In genomic region chr7:30143555-30144209, GRCm38 (mm10) we compare ENCODE assay signal across 8 mouse cellular contexts. TPM values are rescaled to one million over a fixed set of nuclear protein-coding genes. Genes with fewer than 3 reads are reported as not detected.
DNase-seq lines count a peak whose midpoint lies in the region; ATAC-seq and TF ChIP-seq lines count a peak whose summit lies in the region.

No protein-coding gene starts in this region.

- peak; percentile 57 for DNase-seq in adrenal gland, adult 2 months
- DNase-seq in cerebellum, postnatal 4 days (ENCODE audit: low spot score in 2 of 2), result peak; percentile 75 to 84
- DNase-seq in gastrocnemius, adult 2 months, result peak; percentile 58
- peak; percentile 62 to 78 for DNase-seq in left cerebral cortex, adult 2 months (ENCODE audit: extremely low spot score in 1 of 2, low spot score in 2 of 2)
- peak; percentile 25 for DNase-seq in lung, postnatal 25 days (ENCODE audit: low spot score)
- peak; percentile 63 to 67 for DNase-seq in right cerebral cortex, adult 2 months (ENCODE audit: low spot score in 2 of 2)

- H3K27ac ChIP-seq in gastrocnemius, adult 2 months, result peak overlapping the region; percentile 31
- H3K27ac ChIP-seq in hindbrain, embryonic 15.5 days (replicated peaks), result peak overlapping the region; percentile 76
- peak overlapping the region; percentile 4 for H3K27ac ChIP-seq in left cerebral cortex, adult 2 months

- TF ChIP-seq CTCF in gastrocnemius, adult 2 months (IDR thresholded peaks at IDR 0.05), result no peak
- no peak for TF ChIP-seq CTCF in left cerebral cortex, adult 2 months (IDR thresholded peaks at IDR 0.05)

- peak overlapping the region; percentile 49 for H3K9ac ChIP-seq in hindbrain, embryonic 15.5 days

- ATAC-seq in hindbrain, embryonic 15.5 days (ENCODE audit: low FRiP score, low read depth), result peak; percentile 96
- no peak for ATAC-seq in CD4-positive, CD25-positive, alpha-beta regulatory T cell, adult 4 months

- intact Hi-C loops in gastrocnemius, adult 2 months (cut with DNase I), result no loop called here
- intact Hi-C loops in left cerebral cortex, adult 2 months (cut with DNase I), result no loop called here

- peak overlapping the region; percentile 68 for H3K4me3 ChIP-seq in gastrocnemius, adult 2 months
- H3K4me3 ChIP-seq in hindbrain, embryonic 15.5 days, result peak overlapping the region; percentile 54
- H3K4me3 ChIP-seq in left cerebral cortex, adult 2 months, result peak overlapping the region; percentile 48

- WGBS in hindbrain, embryonic 15.5 days, result 2% methylated on average over 35 of the region's 35 CpGs

- peak overlapping the region; percentile 58 for H3K4me2 ChIP-seq in hindbrain, embryonic 15.5 days

- H3K27me3 ChIP-seq in hindbrain, embryonic 15.5 days, result no peaks in the 10 kb centered on the region

- no peaks in the 10 kb centered on the region for H3K9me3 ChIP-seq in hindbrain, embryonic 15.5 days

- H3K36me3 ChIP-seq in hindbrain, embryonic 15.5 days, result peaks cover 18% of the 10 kb centered on the region; the same call in 1 of the 2 replicates

- peaks cover 8% of the 10 kb centered on the region; the same call in 1 of the 2 replicates for H3K4me1 ChIP-seq in hindbrain, embryonic 15.5 days (replicated peaks)

RNA-seq across cellular contexts. Expression of gene Zfp382, which starts 21.9 kb away (rescaled TPM):
- total RNA-seq in adrenal gland, adult 2 months (2021), result 1 to 10 TPM; 2.5 to 4.2 TPM
- 0.07 and 0.44 TPM in 2 replicates for polyA plus RNA-seq in adrenal gland, adult 2 months (2012; rRNA removed)
- total RNA-seq in gastrocnemius, adult 2 months (2021), result 1 to 10 TPM; 1.1 to 1.3 TPM
- 21.3 and 22.3 TPM in 2 replicates for polyA plus RNA-seq in hindbrain, embryonic 15.5 days (2015; fragmentation: Nextera tagmentation; extraction: Ambion mirVana)
- 10 to 100 TPM; 34.3 to 37.8 TPM for total RNA-seq in left cerebral cortex, adult 2 months (2021)
- polyA plus RNA-seq in CD4-positive, CD25-positive, alpha-beta regulatory T cell, adult 4 months (2017; shearing (Covaris generic)), result 10 to 100 TPM; 13.2 to 20.3 TPM

RNA-seq across cellular contexts. Expression of gene Zfp146, which starts 25.9 kb away (rescaled TPM):
- 10 to 100 TPM; 45.7 to 52.1 TPM for total RNA-seq in adrenal gland, adult 2 months (2021)
- 2.2 and 2.5 TPM in 2 replicates for polyA plus RNA-seq in adrenal gland, adult 2 months (2012; rRNA removed)
- total RNA-seq in gastrocnemius, adult 2 months (2021), result 10 to 100 TPM; 28.5 to 32.5 TPM
- 10.5 and 11.6 TPM in 2 replicates for polyA plus RNA-seq in hindbrain, embryonic 15.5 days (2015; fragmentation: Nextera tagmentation; extraction: Ambion mirVana)
- total RNA-seq in left cerebral cortex, adult 2 months (2021), result 10 to 100 TPM; 47.3 to 49.9 TPM
- 10 to 100 TPM; 19.5 to 22.3 TPM for polyA plus RNA-seq in CD4-positive, CD25-positive, alpha-beta regulatory T cell, adult 4 months (2017; shearing (Covaris generic))

RNA-seq across cellular contexts. Expression of gene Cox7a1, which starts 40.3 kb away (rescaled TPM):
- 100 to 1,000 TPM; 353 to 482 TPM for total RNA-seq in adrenal gland, adult 2 months (2021)
- 27.2 and 28.9 TPM in 2 replicates for polyA plus RNA-seq in adrenal gland, adult 2 months (2012; rRNA removed)
- 1,000 to 10,000 TPM in 1 of 2 experiments, 100 to 1,000 TPM in 1; 850 to 1,151 TPM for total RNA-seq in gastrocnemius, adult 2 months (2021)
- 5.2 and 7.1 TPM in 2 replicates for polyA plus RNA-seq in hindbrain, embryonic 15.5 days (2015; fragmentation: Nextera tagmentation; extraction: Ambion mirVana)
- total RNA-seq in left cerebral cortex, adult 2 months (2021), result 1 to 10 TPM; 2.9 to 7.2 TPM
- under 1 TPM in 1 of 2 experiments, not detected in 1; 0.90 TPM for polyA plus RNA-seq in CD4-positive, CD25-positive, alpha-beta regulatory T cell, adult 4 months (2017; shearing (Covaris generic))

RNA-seq across cellular contexts. Expression of gene Zfp260, which starts 49.1 kb away (rescaled TPM):
- total RNA-seq in adrenal gland, adult 2 months (2021), result 10 to 100 TPM; 35.4 to 39.5 TPM
- 6.2 and 9.7 TPM in 2 replicates for polyA plus RNA-seq in adrenal gland, adult 2 months (2012; rRNA removed)
- 10 to 100 TPM; 33.5 to 39.2 TPM for total RNA-seq in gastrocnemius, adult 2 months (2021)
- 73.8 and 85.0 TPM in 2 replicates for polyA plus RNA-seq in hindbrain, embryonic 15.5 days (2015; fragmentation: Nextera tagmentation; extraction: Ambion mirVana)
- 10 to 100 TPM; 71.7 to 72.1 TPM for total RNA-seq in left cerebral cortex, adult 2 months (2021)
- polyA plus RNA-seq in CD4-positive, CD25-positive, alpha-beta regulatory T cell, adult 4 months (2017; shearing (Covaris generic)), result 10 to 100 TPM; 74.8 to 96.0 TPM

RNA-seq across cellular contexts. Expression of gene Zfp566, which starts 53.4 kb away (rescaled TPM):
- 1 to 10 TPM; 2.2 to 2.6 TPM for total RNA-seq in adrenal gland, adult 2 months (2021)
- polyA plus RNA-seq in adrenal gland, adult 2 months (2012; rRNA removed), result 1.5 and 1.6 TPM in 2 replicates
- 1 to 10 TPM; 1.2 to 3.4 TPM for total RNA-seq in gastrocnemius, adult 2 months (2021)
- polyA plus RNA-seq in hindbrain, embryonic 15.5 days (2015; fragmentation: Nextera tagmentation; extraction: Ambion mirVana), result 12.4 and 16.6 TPM in 2 replicates
- total RNA-seq in left cerebral cortex, adult 2 months (2021), result 1 to 10 TPM; 7.0 to 7.2 TPM
- polyA plus RNA-seq in CD4-positive, CD25-positive, alpha-beta regulatory T cell, adult 4 months (2017; shearing (Covaris generic)), result 10 to 100 TPM; 11.6 to 12.0 TPM

Comparison
In these comparisons a context has a peak if more than half of its experiments do, and no peak if none do; other contexts are left out.
1. DNase-seq: peak in every context shown above with its lines; median percentile 80 in cerebellum, postnatal 4 days; 70 in left cerebral cortex, adult 2 months; 65 in right cerebral cortex, adult 2 months; 58 in gastrocnemius, adult 2 months; 57 in adrenal gland, adult 2 months; 25 in lung, postnatal 25 days.
2. H3K27ac ChIP-seq: peak in every context shown above with its lines; median percentile 76 in hindbrain, embryonic 15.5 days; 31 in gastrocnemius, adult 2 months; 4 in left cerebral cortex, adult 2 months.
3. RNA of gene Zfp382, which starts 21.9 kb away (total RNA-seq): 34.3 to 37.8 TPM in left cerebral cortex, adult 2 months; 2.5 to 4.2 TPM in adrenal gland, adult 2 months and 1.1 to 1.3 TPM in gastrocnemius, adult 2 months; every median in the first group is over 4 times any median in the second.
4. RNA of gene Cox7a1, which starts 40.3 kb away (total RNA-seq): 850 to 1,151 TPM in gastrocnemius, adult 2 months and 353 to 482 TPM in adrenal gland, adult 2 months; 2.9 to 7.2 TPM in left cerebral cortex, adult 2 months; every median in the first group is over 10 times any median in the second.
5. Peak in every context shown above with its lines, with median percentiles within 50 percentile points of each other: H3K4me3 ChIP-seq.